Mouse (Mus musculus): ENCODE measurements around the gene Gcgr. TPM values are rescaled to one million over a fixed set of nuclear protein-coding genes. Genes with fewer than 3 reads are reported as not detected.
"Not testable (repeated sequence)": the region's sequence is repeated elsewhere in the genome, so short reads cannot be mapped to it uniquely, and the experiment has no call there.

The Gcgr gene
- polyA plus RNA-seq, 1 experiment = not detected

- 45% methylated on average over 6 of the region's 6 CpGs for WGBS
- no peak overlapping the region for H3K4me3 ChIP-seq (ENCODE audit: insufficient read depth, low read depth, low read length)
- no peak overlapping the region for H3K27ac ChIP-seq (ENCODE audit: insufficient read depth, low read depth, low read length)
- TF ChIP-seq CTCF (IDR thresholded peaks at IDR 0.05; ENCODE audit: insufficient read depth, low read depth, low read length) = no peak
- no peak for TF ChIP-seq POLR2A (IDR thresholded peaks at IDR 0.05; ENCODE audit: insufficient read depth, low read depth, low read length)
- peaks cover 6% of the 10 kb centered on the region for H3K4me1 ChIP-seq (ENCODE audit: control insufficient read depth, insufficient read depth, low read length)
Observed at GRCm38 (mm10) chr11:120512790-120513453, 17.6 kb upstream of the Gcgr start.

- H3K4me1 ChIP-seq (ENCODE audit: control insufficient read depth, insufficient read depth, low read length) = peaks cover 12% of the 10 kb centered on the region
- H3K27ac ChIP-seq (ENCODE audit: insufficient read depth, low read depth, low read length); H3K4me3 ChIP-seq (ENCODE audit: insufficient read depth, low read depth, low read length): not testable (repeated sequence)
- 92% methylated on average over 2 of the region's 2 CpGs for WGBS
Observed at GRCm38 (mm10) chr11:120514262-120514661, 16.2 kb upstream of the Gcgr start.

- WGBS = 16% methylated on average over 17 of the region's 17 CpGs
- Histone ChIP-seq H3K27ac (ENCODE audit: insufficient read depth, low read depth, low read length) (no peak overlapping the region), H3K4me3 (ENCODE audit: insufficient read depth, low read depth, low read length) (no peak overlapping the region), H3K4me1 (ENCODE audit: control insufficient read depth, insufficient read depth, low read length) (peaks cover 9% of the 10 kb centered on the region)
- no peak for TF ChIP-seq POLR2A (IDR thresholded peaks at IDR 0.05; ENCODE audit: insufficient read depth, low read depth, low read length)
- TF ChIP-seq CTCF (IDR thresholded peaks at IDR 0.05; ENCODE audit: insufficient read depth, low read depth, low read length) = peak; percentile 89
Observed at GRCm38 (mm10) chr11:120515611-120516010, 14.9 kb upstream of the Gcgr start.

- WGBS = 86% methylated on average over 4 of the region's 4 CpGs
- Histone ChIP-seq H3K4me3 (ENCODE audit: insufficient read depth, low read depth, low read length) (no peak overlapping the region), H3K4me1 (ENCODE audit: control insufficient read depth, insufficient read depth, low read length) (peaks cover 6% of the 10 kb centered on the region), H3K27ac (ENCODE audit: insufficient read depth, low read depth, low read length) (no peak overlapping the region)
- TF ChIP-seq POLR2A (IDR thresholded peaks at IDR 0.05; ENCODE audit: insufficient read depth, low read depth, low read length) (no peak), CTCF (IDR thresholded peaks at IDR 0.05; ENCODE audit: insufficient read depth, low read depth, low read length) (no peak)
Observed at GRCm38 (mm10) chr11:120517147-120517546, 13.4 kb upstream of the Gcgr start.

GRCm38 (mm10) chr11:120518027-120518426 lies 12.5 kb upstream of the Gcgr start:
- H3K27ac ChIP-seq (ENCODE audit: insufficient read depth, low read depth, low read length) = no peak overlapping the region
- WGBS = 39% methylated on average over 6 of the region's 6 CpGs
- H3K4me1 ChIP-seq (ENCODE audit: control insufficient read depth, insufficient read depth, low read length) = peaks cover 6% of the 10 kb centered on the region
- H3K4me3 ChIP-seq (ENCODE audit: insufficient read depth, low read depth, low read length) = no peak overlapping the region
- no peak for TF ChIP-seq POLR2A (IDR thresholded peaks at IDR 0.05; ENCODE audit: insufficient read depth, low read depth, low read length)
- no peak for TF ChIP-seq CTCF (IDR thresholded peaks at IDR 0.05; ENCODE audit: insufficient read depth, low read depth, low read length)

GRCm38 (mm10) chr11:120518558-120518957 lies 11.9 kb upstream of the Gcgr start:
- H3K4me1 ChIP-seq (ENCODE audit: control insufficient read depth, insufficient read depth, low read length) = peaks cover 6% of the 10 kb centered on the region
- no peak for TF ChIP-seq CTCF (IDR thresholded peaks at IDR 0.05; ENCODE audit: insufficient read depth, low read depth, low read length)
- H3K27ac ChIP-seq (ENCODE audit: insufficient read depth, low read depth, low read length) = no peak overlapping the region
- H3K4me3 ChIP-seq (ENCODE audit: insufficient read depth, low read depth, low read length) = no peak overlapping the region
- 67% methylated on average over 6 of the region's 6 CpGs for WGBS

- no peak overlapping the region for H3K27ac ChIP-seq (ENCODE audit: insufficient read depth, low read depth, low read length)
- no peak overlapping the region for H3K4me3 ChIP-seq (ENCODE audit: insufficient read depth, low read depth, low read length)
- TF ChIP-seq CTCF (IDR thresholded peaks at IDR 0.05; ENCODE audit: insufficient read depth, low read depth, low read length) (no peak), POLR2A (IDR thresholded peaks at IDR 0.05; ENCODE audit: insufficient read depth, low read depth, low read length) (no peak)
- peaks cover 6% of the 10 kb centered on the region for H3K4me1 ChIP-seq (ENCODE audit: control insufficient read depth, insufficient read depth, low read length)
- WGBS = 34% methylated on average over 9 of the region's 9 CpGs
Observed at GRCm38 (mm10) chr11:120519738-120520137, 10.8 kb upstream of the Gcgr start.

- 89% methylated on average over 9 of the region's 9 CpGs for WGBS
- TF ChIP-seq POLR2A (IDR thresholded peaks at IDR 0.05; ENCODE audit: insufficient read depth, low read depth, low read length) (no peak), CTCF (IDR thresholded peaks at IDR 0.05; ENCODE audit: insufficient read depth, low read depth, low read length) (no peak)
- H3K4me1 ChIP-seq (ENCODE audit: control insufficient read depth, insufficient read depth, low read length) = peaks cover 6% of the 10 kb centered on the region
- H3K4me3 ChIP-seq (ENCODE audit: insufficient read depth, low read depth, low read length) = no peak overlapping the region
- no peak overlapping the region for H3K27ac ChIP-seq (ENCODE audit: insufficient read depth, low read depth, low read length)
Observed at GRCm38 (mm10) chr11:120520498-120520897, 10.0 kb upstream of the Gcgr start.

- 82% methylated on average over 5 of the region's 5 CpGs for WGBS
- H3K4me3 ChIP-seq (ENCODE audit: insufficient read depth, low read depth, low read length) = no peak overlapping the region
- no peak for TF ChIP-seq CTCF (IDR thresholded peaks at IDR 0.05; ENCODE audit: insufficient read depth, low read depth, low read length)
- TF ChIP-seq POLR2A (IDR thresholded peaks at IDR 0.05; ENCODE audit: insufficient read depth, low read depth, low read length) = no peak
- peaks cover 6% of the 10 kb centered on the region for H3K4me1 ChIP-seq (ENCODE audit: control insufficient read depth, insufficient read depth, low read length)
- no peak overlapping the region for H3K27ac ChIP-seq (ENCODE audit: insufficient read depth, low read depth, low read length)
Observed at GRCm38 (mm10) chr11:120520967-120521540, 9.4 kb upstream of the Gcgr start.

Measured in olfactory bulb, adult 2 months (tissue).